Mouse (Mus musculus) embryo, embryonic 11.5 days (tissue): ENCODE measurements around the gene Npb.
"Not testable (repeated sequence)": the region's sequence is repeated elsewhere in the genome, so short reads cannot be mapped to it uniquely, and the experiment has no call there.

ENCODE experiments used
- DNase-seq: peaks from one replicate; pipeline ENCODE4 v3.0.0-alpha.2; 2012; ENCODE audit warnings: low read depth, low spot score

Npb gene

GRCm38 (mm10) chr11:120608241-120609034, at the start of gene Npb:
Npb (plus strand) TSS chr11:120608477.
- no peak for DNase-seq

- DNase-seq = not testable (repeated sequence)
Measured at GRCm38 (mm10) chr11:120558843-120559242, 49.4 kb upstream of the Npb start.

- no peak for DNase-seq
Measured at GRCm38 (mm10) chr11:120560952-120561728, 47.1 kb upstream of the Npb start.

- DNase-seq = no peak
Measured at GRCm38 (mm10) chr11:120562949-120563348, 45.3 kb upstream of the Npb start.

GRCm38 (mm10) chr11:120565114-120565513, 43.2 kb upstream of the Npb start:
- no peak for DNase-seq

- no peak for DNase-seq
Measured at GRCm38 (mm10) chr11:120568324-120568723, 40.0 kb upstream of the Npb start.

GRCm38 (mm10) chr11:120571122-120571521, 37.2 kb upstream of the Npb start:
- DNase-seq = no peak

- no peak for DNase-seq
Measured at GRCm38 (mm10) chr11:120571754-120572416, 36.4 kb upstream of the Npb start.

- DNase-seq = no peak
Measured at GRCm38 (mm10) chr11:120572417-120572751, 35.9 kb upstream of the Npb start.

GRCm38 (mm10) chr11:120572752-120573584, 35.3 kb upstream of the Npb start, which contains the start of gene P4hb:
P4hb (minus strand) TSS chr11:120573253.
- DNase-seq = peak; percentile 99

- no peak for DNase-seq
Measured at GRCm38 (mm10) chr11:120573585-120574277, 34.5 kb upstream of the Npb start.

- DNase-seq = no peak
Measured at GRCm38 (mm10) chr11:120574278-120574600, 34.0 kb upstream of the Npb start.

- DNase-seq = no peak
Measured at GRCm38 (mm10) chr11:120575046-120575445, 33.2 kb upstream of the Npb start.

GRCm38 (mm10) chr11:120575940-120576339, 32.3 kb upstream of the Npb start:
- DNase-seq = no peak

- no peak for DNase-seq
Measured at GRCm38 (mm10) chr11:120576365-120576981, 31.8 kb upstream of the Npb start.

GRCm38 (mm10) chr11:120577211-120578023, 30.9 kb upstream of the Npb start:
- DNase-seq = no peak

GRCm38 (mm10) chr11:120578024-120578693, 30.1 kb upstream of the Npb start:
- no peak for DNase-seq

GRCm38 (mm10) chr11:120578694-120579243, 29.5 kb upstream of the Npb start:
- no peak for DNase-seq
